Mouse (Mus musculus): ENCODE results near the gene Palm3.

The Palm3 gene

GRCm38 (mm10) chr8:84065457-84066072, 44.3 kb downstream of the Palm3 start:
- no peak for DNase-seq (ENCODE audit: low read depth, low spot score)

- peak; percentile 100 for DNase-seq (ENCODE audit: low read depth, low spot score)
Measured at GRCm38 (mm10) chr8:84066291-84066930, 45.1 kb downstream of the Palm3 start, which contains the start of gene Rfx1. Rfx1 (plus strand) TSS chr8:84066834.

- DNase-seq (ENCODE audit: low read depth, low spot score), result peak; percentile 94
Measured at GRCm38 (mm10) chr8:84067047-84067573, 45.8 kb downstream of the Palm3 start.

GRCm38 (mm10) chr8:84067911-84068310, 46.6 kb downstream of the Palm3 start:
- no peak for DNase-seq (ENCODE audit: low read depth, low spot score)

- DNase-seq (ENCODE audit: low read depth, low spot score), result no peak
Measured at GRCm38 (mm10) chr8:84068316-84069035, 47.2 kb downstream of the Palm3 start.

- DNase-seq (ENCODE audit: low read depth, low spot score), result no peak
Measured at GRCm38 (mm10) chr8:84069169-84069568, 47.9 kb downstream of the Palm3 start.

- no peak for DNase-seq (ENCODE audit: low read depth, low spot score)
Measured at GRCm38 (mm10) chr8:84069750-84070149, 48.5 kb downstream of the Palm3 start.

- no peak for DNase-seq (ENCODE audit: low read depth, low spot score)
Measured at GRCm38 (mm10) chr8:84070241-84070640, 49.0 kb downstream of the Palm3 start.

GRCm38 (mm10) chr8:84070667-84071066, 49.4 kb downstream of the Palm3 start:
- DNase-seq (ENCODE audit: low read depth, low spot score), result peak; percentile 90

GRCm38 (mm10) chr8:84071921-84072320, 50.6 kb downstream of the Palm3 start:
- no peak for DNase-seq (ENCODE audit: low read depth, low spot score)

- DNase-seq (ENCODE audit: low read depth, low spot score), result no peak
Measured at GRCm38 (mm10) chr8:84072321-84072720, 51.0 kb downstream of the Palm3 start.

GRCm38 (mm10) chr8:84073230-84073976, 52.1 kb downstream of the Palm3 start:
- peak; percentile 72 for DNase-seq (ENCODE audit: low read depth, low spot score)

- DNase-seq (ENCODE audit: low read depth, low spot score), result no peak
Measured at GRCm38 (mm10) chr8:84076412-84076811, 55.1 kb downstream of the Palm3 start.

- no peak for DNase-seq (ENCODE audit: low read depth, low spot score)
Measured at GRCm38 (mm10) chr8:84076849-84077248, 55.6 kb downstream of the Palm3 start.

GRCm38 (mm10) chr8:84079206-84079605, 57.9 kb downstream of the Palm3 start:
- no peak for DNase-seq (ENCODE audit: low read depth, low spot score)
